Mouse (Mus musculus): ENCODE results near the gene Vmn2r83.
"Not testable (repeated sequence)": the region's sequence is repeated elsewhere in the genome, so short reads cannot be mapped to it uniquely, and the experiment has no call there.

Gene Vmn2r83

GRCm38 (mm10) chr10:79468431-79468830 lies at the start of gene Vmn2r83:
Gene Vmn2r83 (plus strand): TSS chr10:79468731.
- no peak for DNase-seq (ENCODE audit: low spot score)

GRCm38 (mm10) chr10:79435141-79435820 lies 33.2 kb upstream of the Vmn2r83 start:
- not testable (repeated sequence) for DNase-seq (ENCODE audit: low spot score)

- no peak for DNase-seq (ENCODE audit: low spot score)
These were observed 27.4 kb downstream of the Vmn2r83 start for GRCm38 (mm10) chr10:79495886-79496285.

- no peak for DNase-seq (ENCODE audit: low spot score)
These were observed 28.3 kb downstream of the Vmn2r83 start for GRCm38 (mm10) chr10:79496701-79497288.

- no peak for DNase-seq (ENCODE audit: low spot score)
These were observed 34.5 kb downstream of the Vmn2r83 start for GRCm38 (mm10) chr10:79502830-79503644.

- DNase-seq (ENCODE audit: low spot score) = no peak
These were observed 38.2 kb downstream of the Vmn2r83 start for GRCm38 (mm10) chr10:79506709-79507108.

- DNase-seq (ENCODE audit: low spot score) = no peak
These were observed 55.9 kb downstream of the Vmn2r83 start for GRCm38 (mm10) chr10:79524433-79524832.

GRCm38 (mm10) chr10:79525456-79526325 lies 57.2 kb downstream of the Vmn2r83 start:
- DNase-seq (ENCODE audit: low spot score) = no peak

- no peak for DNase-seq (ENCODE audit: low spot score)
These were observed 58.3 kb downstream of the Vmn2r83 start for GRCm38 (mm10) chr10:79526661-79527452.

- DNase-seq (ENCODE audit: low spot score) = no peak
These were observed 58.9 kb downstream of the Vmn2r83 start for GRCm38 (mm10) chr10:79527453-79527845.

- DNase-seq (ENCODE audit: low spot score) = no peak
These were observed 59.5 kb downstream of the Vmn2r83 start for GRCm38 (mm10) chr10:79528081-79528480.

- DNase-seq (ENCODE audit: low spot score) = no peak
These were observed 61.7 kb downstream of the Vmn2r83 start for GRCm38 (mm10) chr10:79530241-79530640.

- DNase-seq (ENCODE audit: low spot score) = no peak
These were observed 62.2 kb downstream of the Vmn2r83 start for GRCm38 (mm10) chr10:79530721-79531120.

- DNase-seq (ENCODE audit: low spot score) = no peak
These were observed 63.1 kb downstream of the Vmn2r83 start for GRCm38 (mm10) chr10:79531593-79531992.

- peak; percentile 3 for DNase-seq (ENCODE audit: low spot score)
These were observed 64.1 kb downstream of the Vmn2r83 start for GRCm38 (mm10) chr10:79532678-79533077.

- DNase-seq (ENCODE audit: low spot score) = peak; percentile 71
These were observed 64.8 kb downstream of the Vmn2r83 start, which contains the start of gene Plpp2 for GRCm38 (mm10) chr10:79533126-79533911. Gene Plpp2 (minus strand): TSS chr10:79533796.

GRCm38 (mm10) chr10:79534426-79534825 lies 65.9 kb downstream of the Vmn2r83 start:
- no peak for DNase-seq (ENCODE audit: low spot score)

- no peak for DNase-seq (ENCODE audit: low spot score)
These were observed 66.9 kb downstream of the Vmn2r83 start for GRCm38 (mm10) chr10:79535431-79535830.

- no peak for DNase-seq (ENCODE audit: low spot score)
These were observed 68.0 kb downstream of the Vmn2r83 start for GRCm38 (mm10) chr10:79536461-79537080.

- DNase-seq (ENCODE audit: low spot score) = no peak
These were observed 68.7 kb downstream of the Vmn2r83 start for GRCm38 (mm10) chr10:79537271-79537670.
